Mouse (Mus musculus): Measurements from ENCODE around the gene Rap2a.

Rap2a gene

GRCm38 (mm10) chr14:120499601-120500000, 21.4 kb downstream of the Rap2a start:
- DNase-seq (ENCODE audit: low read depth, low spot score) = no peak

GRCm38 (mm10) chr14:120500021-120500560, 21.8 kb downstream of the Rap2a start:
- DNase-seq (ENCODE audit: low read depth, low spot score) = peak; percentile 88

- DNase-seq (ENCODE audit: low read depth, low spot score) = no peak
These were observed 22.5 kb downstream of the Rap2a start for GRCm38 (mm10) chr14:120500791-120501190.

GRCm38 (mm10) chr14:120503641-120504040, 25.4 kb downstream of the Rap2a start:
- no peak for DNase-seq (ENCODE audit: low read depth, low spot score)

DNA sequence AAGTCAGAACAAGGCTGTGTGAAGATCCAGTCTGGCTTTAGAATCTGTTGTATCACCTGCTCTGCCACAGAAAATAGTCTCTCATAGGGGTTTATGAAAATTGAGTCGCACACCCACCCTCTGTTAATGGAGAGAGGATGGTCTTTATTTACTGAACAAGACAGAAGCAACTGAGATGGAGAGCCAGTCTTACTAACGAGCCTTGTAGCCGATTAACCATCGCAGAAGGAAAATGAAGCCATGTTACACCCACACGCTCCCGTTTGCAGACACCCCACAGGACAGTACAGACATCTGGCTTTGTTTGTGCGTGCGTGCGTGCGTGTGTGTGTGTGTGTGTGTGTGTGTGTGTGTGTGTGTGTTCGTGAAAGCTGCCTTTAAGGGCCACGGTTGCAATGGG, 26.2 kb downstream of the Rap2a start:
- peak; percentile 56 for DNase-seq (ENCODE audit: low read depth, low spot score)

DNA sequence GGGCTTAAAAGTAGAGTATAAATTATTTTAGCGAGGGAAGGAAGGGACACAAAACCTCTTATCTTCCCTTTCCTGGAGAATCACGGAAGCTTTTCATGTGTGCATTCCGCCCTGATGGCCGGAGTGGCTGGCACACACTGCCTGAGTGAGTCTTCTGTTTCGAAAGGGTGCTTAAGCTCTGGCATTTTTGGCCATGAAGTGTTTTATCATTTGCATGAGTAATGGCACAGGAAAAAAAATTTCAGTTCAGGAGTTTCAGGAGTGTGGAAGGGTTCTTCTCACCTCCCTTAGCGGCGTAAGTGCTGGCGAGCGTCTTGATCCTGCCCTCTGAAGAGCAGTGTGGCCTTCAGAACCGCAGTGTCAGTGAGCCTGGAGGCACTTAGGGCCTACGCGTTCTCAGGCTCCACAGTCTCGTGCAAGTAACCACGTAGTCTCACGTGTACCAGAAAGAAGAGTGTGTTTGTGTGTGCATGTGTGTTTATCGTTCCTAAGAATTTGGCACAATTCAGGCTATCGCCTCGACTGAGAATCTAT, 26.8 kb downstream of the Rap2a start:
- DNase-seq (ENCODE audit: low read depth, low spot score) = no peak

DNA sequence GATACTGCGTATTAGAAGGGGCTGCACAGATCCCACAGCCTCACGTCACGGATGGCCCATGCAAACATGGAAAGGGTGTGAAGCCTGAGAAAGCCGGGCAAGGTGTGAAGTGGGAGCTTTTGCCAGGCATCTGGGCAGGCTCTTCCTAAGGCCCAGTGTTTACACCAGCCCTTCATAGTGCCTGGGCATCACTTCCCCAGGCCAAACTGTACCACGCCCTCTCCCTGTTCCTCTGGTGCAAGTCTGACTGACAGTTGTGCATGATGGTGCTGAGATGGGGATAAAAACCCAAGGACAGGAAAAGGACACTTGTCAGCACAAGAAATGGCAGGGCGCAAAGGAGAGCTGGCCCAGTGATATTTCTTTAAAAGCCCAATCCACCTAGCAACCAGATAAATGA, 27.7 kb downstream of the Rap2a start:
- DNase-seq (ENCODE audit: low read depth, low spot score) = no peak

GRCm38 (mm10) chr14:120507516-120507915, 29.3 kb downstream of the Rap2a start:
- peak; percentile 84 for DNase-seq (ENCODE audit: low read depth, low spot score)

- no peak for DNase-seq (ENCODE audit: low read depth, low spot score)
These were observed 30.5 kb downstream of the Rap2a start for GRCm38 (mm10) chr14:120508566-120509365.

- no peak for DNase-seq (ENCODE audit: low read depth, low spot score)
These were observed 31.1 kb downstream of the Rap2a start for GRCm38 (mm10) chr14:120509366-120509640.

- DNase-seq (ENCODE audit: low read depth, low spot score) = no peak
These were observed 33.6 kb downstream of the Rap2a start for GRCm38 (mm10) chr14:120511821-120512220.

DNA sequence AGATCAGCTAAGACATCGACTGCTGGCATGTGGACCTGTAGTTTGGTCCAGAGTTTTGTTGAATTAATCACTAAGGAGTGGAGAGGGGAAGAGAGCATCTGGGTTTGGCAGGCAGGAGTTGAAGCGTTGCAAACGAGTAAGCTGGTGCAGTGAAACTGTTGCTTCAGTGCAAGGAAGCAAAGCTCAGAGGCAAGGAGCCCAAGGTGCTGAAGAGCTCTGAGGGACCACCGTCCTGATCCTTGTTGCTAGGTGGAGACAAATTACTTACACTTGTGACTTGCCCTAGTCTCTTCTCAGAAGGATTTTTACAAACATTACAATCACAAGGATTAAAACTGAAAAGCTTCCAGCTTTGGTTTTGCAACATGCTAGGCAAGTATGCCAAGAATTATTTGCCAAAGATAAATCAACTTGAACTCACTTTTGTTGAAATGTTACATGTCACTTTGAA, 36.6 kb downstream of the Rap2a start:
- DNase-seq (ENCODE audit: low read depth, low spot score) = no peak

DNA sequence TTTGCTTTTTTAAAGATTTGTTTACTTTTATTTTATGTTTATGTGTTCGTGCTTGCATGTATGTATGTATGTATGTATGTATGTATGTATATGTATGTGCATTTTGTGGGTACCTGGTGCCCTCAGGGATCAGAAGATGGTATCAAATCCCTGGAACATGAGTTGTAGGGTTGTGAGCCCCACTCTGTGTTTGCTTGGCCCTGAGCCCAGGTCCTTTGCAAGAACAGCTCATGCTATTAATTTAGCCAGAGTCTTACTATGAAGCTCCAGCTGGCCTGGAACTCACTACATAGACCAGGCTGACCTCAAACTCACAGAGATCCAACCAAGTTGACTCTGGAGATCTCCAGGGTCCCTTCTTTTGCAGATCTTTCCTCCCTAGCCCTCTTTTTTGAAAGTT, 37.1 kb downstream of the Rap2a start:
- DNase-seq (ENCODE audit: low read depth, low spot score) = no peak

GRCm38 (mm10) chr14:120518706-120519105, 40.5 kb downstream of the Rap2a start:
- no peak for DNase-seq (ENCODE audit: low read depth, low spot score)

GRCm38 (mm10) chr14:120519921-120520320, 41.7 kb downstream of the Rap2a start:
- no peak for DNase-seq (ENCODE audit: low read depth, low spot score)

GRCm38 (mm10) chr14:120520843-120521242, 42.6 kb downstream of the Rap2a start:
- no peak for DNase-seq (ENCODE audit: low read depth, low spot score)

DNA sequence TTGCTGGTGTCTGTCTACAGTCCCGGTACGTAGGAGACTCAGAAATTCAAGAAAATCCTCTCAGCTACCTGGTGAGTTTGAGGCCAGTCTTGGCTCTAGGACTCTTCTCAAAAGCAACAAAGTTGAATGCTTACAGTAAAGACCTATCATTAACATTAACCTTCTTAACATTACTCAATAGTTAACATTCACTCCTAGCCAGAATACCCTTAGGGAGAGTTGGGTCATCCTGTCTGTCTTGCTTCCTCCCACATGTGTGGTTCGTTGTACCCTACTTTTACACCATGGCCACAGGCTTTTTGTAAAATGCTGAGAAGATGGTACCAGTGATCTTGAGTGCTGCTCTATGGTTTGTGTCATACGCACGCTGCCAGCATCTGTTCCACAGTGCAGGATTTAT, 45.1 kb downstream of the Rap2a start:
- no peak for DNase-seq (ENCODE audit: low read depth, low spot score)

GRCm38 (mm10) chr14:120525644-120526043, 47.4 kb downstream of the Rap2a start:
- DNase-seq (ENCODE audit: low read depth, low spot score) = no peak

GRCm38 (mm10) chr14:120533301-120533700, 55.1 kb downstream of the Rap2a start:
- DNase-seq (ENCODE audit: low read depth, low spot score) = no peak

GRCm38 (mm10) chr14:120534841-120535271, 56.6 kb downstream of the Rap2a start:
- DNase-seq (ENCODE audit: low read depth, low spot score) = no peak

GRCm38 (mm10) chr14:120535446-120535845, 57.2 kb downstream of the Rap2a start:
- no peak for DNase-seq (ENCODE audit: low read depth, low spot score)

GRCm38 (mm10) chr14:120535924-120536323, 57.7 kb downstream of the Rap2a start:
- DNase-seq (ENCODE audit: low read depth, low spot score) = peak; percentile 45

DNA sequence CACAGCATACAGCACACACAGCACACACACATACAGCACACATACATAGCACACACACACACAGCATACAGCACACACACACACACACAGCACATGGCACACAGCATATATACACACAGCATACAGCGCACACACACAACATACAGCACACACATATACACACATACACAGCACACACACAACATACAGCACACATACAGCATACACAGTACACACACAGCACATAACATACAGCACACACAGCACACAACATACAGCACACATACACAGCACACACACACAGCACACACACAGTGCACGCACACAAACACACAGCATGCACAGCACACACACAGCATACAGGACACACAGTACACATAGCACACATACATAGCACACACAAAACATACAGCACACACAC, 60.9 kb downstream of the Rap2a start:
- no peak for DNase-seq (ENCODE audit: low read depth, low spot score)

Data from brain, adult 2 months (tissue).